Mouse (Mus musculus) limb, embryonic 14.5 days (tissue): Measurements from ENCODE around the gene 3110082J24Rik. TPM values are rescaled to one million over a fixed set of nuclear protein-coding genes. Genes with fewer than 3 reads are reported as not detected.
A peak's percentile ranks its signal among the peaks of the same experiment; 100 is the strongest.

Source experiments
- ATAC-seq: fragments of 200-750 bp; cut with Nextera tagmentation; 2 replicates; pipeline ENCODE4 v1.8.0; 2017; ENCODE audit warnings: low read depth, moderate number of reproducible peaks, moderate TSS enrichment; ENCODE audit not compliant: low FRiP score
- DNase-seq: peaks from one replicate; pipeline ENCODE4 v3.0.0-alpha.2; 2015; ENCODE audit warnings: low spot score
- H3K27ac ChIP-seq: fragments of 300-500 bp; sonication (generic); replicated peaks from 2 replicates; pipeline ENCODE4 v1.5.1; 2014; ENCODE audit warnings: low read depth, mild to moderate bottlenecking, low read length, moderate library complexity, mixed read lengths
- H3K27me3 ChIP-seq: fragments of 300-500 bp; sonication (generic); 2 replicates; pipeline ENCODE4 v1.6.1; 2014; ENCODE audit warnings: low read length, mixed read lengths; ENCODE audit not compliant: control insufficient read depth, insufficient read depth
- H3K36me3 ChIP-seq: fragments of 300-500 bp; sonication (generic); 2 replicates; pipeline ENCODE4 v1.6.1; 2014; ENCODE audit warnings: mild to moderate bottlenecking, low read length, moderate library complexity, mixed read lengths; ENCODE audit not compliant: control insufficient read depth, insufficient read depth
- H3K4me1 ChIP-seq: fragments of 300-500 bp; sonication (generic); 2 replicates; pipeline ENCODE4 v1.6.1; 2014; ENCODE audit warnings: antibody characterized with exemption, low read length, mixed read lengths; ENCODE audit not compliant: control insufficient read depth, insufficient read depth
- H3K4me2 ChIP-seq: fragments of 300-500 bp; sonication (generic); replicated peaks from 2 replicates; pipeline ENCODE4 v1.6.1; 2014; ENCODE audit warnings: low read depth, mild to moderate bottlenecking, low read length, moderate library complexity; ENCODE audit not compliant: severe bottlenecking
- H3K4me3 ChIP-seq: fragments of 300-500 bp; sonication (generic); replicated peaks from 2 replicates; pipeline ENCODE4 v1.5.1; 2014; ENCODE audit warnings: low read length
- H3K9ac ChIP-seq: fragments of 300-500 bp; sonication (generic); 2 replicates; pipeline ENCODE4 v1.6.1; 2014; ENCODE audit warnings: mild to moderate bottlenecking, low read depth, low read length, moderate library complexity; ENCODE audit not compliant: severe bottlenecking
- H3K9me3 ChIP-seq: fragments of 300-500 bp; sonication (generic); 2 replicates; pipeline ENCODE4 v1.6.1; 2016; ENCODE audit warnings: low read length; ENCODE audit not compliant: control insufficient read depth
- POLR2A ChIP-seq: fragments of 200-500 bp; IDR thresholded peaks from 2 replicates; pipeline ENCODE4 v1.8.0; 2012; ENCODE audit warnings: inconsistent platforms, mild to moderate bottlenecking, moderate library complexity, borderline replicate concordance; ENCODE audit not compliant: insufficient read depth, insufficient read length; ENCODE audit errors: extremely low read depth
- WGBS: fragments of 180-500 bp; shearing (Covaris S2); extraction: QIAGEN DNeasy Blood & Tissue Kit; methylation state at CpG from one replicate; pipeline ENCODE4 v1.1.7; 2014; 5-methylcytosine and 5-hydroxymethylcytosine counted together
- polyA plus RNA-seq, 2 experiments: library from polyadenylated mRNA; depleted of rRNA in 1 of 2; stranded (reverse) in 1 of 2; unstranded in 1 of 2; fragments of >200 nt; fragmentation: Nextera tagmentation in 1 of 2; extraction: Ambion mirVana in 1 of 2; gene quantifications; 2 replicates each; pipeline versions ENCODE4 v1.2.1 to v1.2.3; 2012 to 2014

Gene 3110082J24Rik
- not detected in 2 replicates for polyA plus RNA-seq (2012; rRNA removed)
- not detected in 2 replicates for polyA plus RNA-seq (2014; fragmentation: Nextera tagmentation; extraction: Ambion mirVana)

DNA sequence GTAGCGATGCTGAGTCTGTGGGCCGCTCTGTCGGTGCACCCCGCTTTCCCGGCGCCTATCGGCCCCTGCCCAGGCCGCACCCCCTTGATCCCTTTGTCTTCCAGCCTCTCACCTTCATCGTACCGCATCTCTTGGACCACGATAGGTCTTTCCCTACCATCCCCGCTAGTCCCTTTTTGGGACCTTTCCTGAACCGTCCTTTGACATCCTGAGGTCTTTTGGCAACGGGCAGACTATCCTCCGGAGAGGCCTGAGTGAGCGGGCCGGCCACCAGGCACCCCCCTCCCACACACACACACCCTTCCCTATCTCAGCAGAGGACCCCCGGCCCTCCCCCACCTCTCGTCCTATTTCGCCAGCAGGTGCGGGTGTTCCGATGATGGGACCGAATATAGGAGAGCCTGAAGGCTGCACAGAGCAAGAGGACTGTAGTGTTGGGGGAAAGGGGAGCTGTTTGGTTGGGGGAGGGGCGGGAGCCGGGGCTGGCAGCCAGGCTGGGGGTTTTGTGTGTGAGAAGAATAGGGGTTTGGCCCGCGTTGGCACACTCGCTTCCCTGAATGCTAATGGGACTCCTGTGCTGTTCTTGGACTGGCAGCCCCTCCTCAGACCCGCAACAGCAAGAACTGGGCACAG, at the start of gene 3110082J24Rik:
TSS of gene 3110082J24Rik (minus strand) at position 419 of the 633 bp plus-strand sequence.
- no peak for TF ChIP-seq POLR2A
- ATAC-seq (no peak), DNase-seq (no peak)
- H3K27ac ChIP-seq: no peak within 1 kb of the TSS
- no peaks in the 10 kb centered on the region for H3K36me3 ChIP-seq
- WGBS: 1% methylated on average over 29 of the region's 29 CpGs
- peak within 1 kb of the TSS; percentile 55 for H3K9ac ChIP-seq
- peaks cover 10% of the 10 kb centered on the region for H3K4me1 ChIP-seq
- H3K9me3 ChIP-seq: no peaks in the 10 kb centered on the region; the same call in 1 of the 2 replicates
- H3K4me3 ChIP-seq: peak within 1 kb of the TSS; percentile 52
- peaks cover 54% of the 10 kb centered on the region for H3K27me3 ChIP-seq
- peak within 1 kb of the TSS; percentile 94 for H3K4me2 ChIP-seq

DNA sequence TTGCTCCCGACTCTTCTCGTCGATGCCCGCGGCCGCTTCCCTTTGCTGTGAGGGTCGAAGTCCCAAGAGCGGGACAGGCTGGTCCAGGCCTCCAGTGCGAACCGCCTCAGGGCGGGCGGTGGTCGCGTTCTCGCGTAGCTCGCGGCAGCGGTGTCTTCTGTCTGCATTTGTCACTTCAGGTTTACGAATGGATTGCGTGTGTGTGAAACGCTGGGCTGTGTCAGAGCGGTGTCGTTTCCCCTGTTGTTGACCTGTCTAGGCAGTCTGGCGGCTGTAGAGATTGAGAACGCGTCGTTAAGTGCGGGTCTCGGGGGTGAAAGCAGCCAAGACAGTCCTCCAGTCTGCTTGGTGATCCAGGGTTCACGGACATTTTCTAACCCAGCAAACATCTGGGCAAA, 49.5 kb upstream of the 3110082J24Rik start:
- H3K36me3 ChIP-seq: 0 out of 2 replicates have a peak, but pooled peaks cover 6% of the 10 kb centered on the region
- H3K4me2 ChIP-seq: peak overlapping the region; percentile 78
- peak overlapping the region; percentile 90 for H3K27ac ChIP-seq
- H3K9ac ChIP-seq: peak overlapping the region; percentile 70
- under 1% methylated on average over 28 of the region's 31 CpGs for WGBS
- H3K4me3 ChIP-seq: peak overlapping the region; percentile 67
- H3K9me3 ChIP-seq: no peaks in the 10 kb centered on the region
- H3K4me1 ChIP-seq: peaks cover 12% of the 10 kb centered on the region
- H3K27me3 ChIP-seq: no peaks in the 10 kb centered on the region
- DNase-seq (peak; percentile 9), ATAC-seq (peak; percentile 47)
- TF ChIP-seq POLR2A: no peak

- peak; percentile 73; the same call in 1 of the 2 replicates for TF ChIP-seq POLR2A
- H3K9me3 ChIP-seq: no peaks in the 10 kb centered on the region
- DNase-seq (peak; percentile 87), ATAC-seq (peak; percentile 93)
- H3K27ac ChIP-seq: peak within 1 kb of the TSS; percentile 90
- peak within 1 kb of the TSS; percentile 67 for H3K4me3 ChIP-seq
- H3K36me3 ChIP-seq: 0 out of 2 replicates have a peak, but pooled peaks cover 5% of the 10 kb centered on the region
- H3K4me2 ChIP-seq: peak within 1 kb of the TSS; percentile 78
- no peaks in the 10 kb centered on the region for H3K27me3 ChIP-seq
- under 1% methylated on average over 30 of the region's 53 CpGs for WGBS
- peaks cover 12% of the 10 kb centered on the region for H3K4me1 ChIP-seq
- peak within 1 kb of the TSS; percentile 70 for H3K9ac ChIP-seq
Observed at GRCm38 (mm10) chr5:30154474-30155394, 48.8 kb upstream of the 3110082J24Rik start, which contains the start of the genes Hadha and Hadhb. TSS of gene Hadha (minus strand) at chr5:30155162. TSS of gene Hadhb (plus strand) at chr5:30155248.

DNA sequence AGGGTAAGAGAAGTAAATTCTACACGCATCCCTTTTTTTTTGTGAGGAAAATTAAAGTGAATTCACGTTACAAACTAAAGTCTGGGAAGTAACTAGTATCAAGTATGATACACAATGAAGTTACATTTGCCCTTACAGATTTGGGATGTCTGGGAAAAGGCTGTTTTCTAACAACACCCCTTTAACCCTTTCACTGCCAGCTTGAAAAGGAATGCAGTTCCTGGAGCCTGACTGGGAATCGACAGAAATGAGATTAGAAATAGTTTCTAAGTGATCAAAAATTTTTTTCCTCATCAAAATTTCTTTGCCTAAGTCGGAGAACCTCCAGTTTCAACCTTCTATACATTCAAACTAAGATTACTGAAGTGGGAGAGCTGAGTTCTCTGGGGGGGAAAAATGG, 48.1 kb upstream of the 3110082J24Rik start:
- Histone ChIP-seq H3K4me2 (peak overlapping the region; percentile 78), H3K9ac (peak overlapping the region; percentile 70), H3K4me1 (peaks cover 12% of the 10 kb centered on the region), H3K27me3 (no peaks in the 10 kb centered on the region), H3K9me3 (no peaks in the 10 kb centered on the region), H3K36me3 (0 out of 2 replicates have a peak, but pooled peaks cover 2% of the 10 kb centered on the region), H3K4me3 (peak overlapping the region; percentile 67), H3K27ac (no peak overlapping the region)
- no peak for TF ChIP-seq POLR2A
- WGBS: 20% methylated on average over 4 of the region's 4 CpGs
- no peak for ATAC-seq
- peak; percentile 47 for DNase-seq

DNA sequence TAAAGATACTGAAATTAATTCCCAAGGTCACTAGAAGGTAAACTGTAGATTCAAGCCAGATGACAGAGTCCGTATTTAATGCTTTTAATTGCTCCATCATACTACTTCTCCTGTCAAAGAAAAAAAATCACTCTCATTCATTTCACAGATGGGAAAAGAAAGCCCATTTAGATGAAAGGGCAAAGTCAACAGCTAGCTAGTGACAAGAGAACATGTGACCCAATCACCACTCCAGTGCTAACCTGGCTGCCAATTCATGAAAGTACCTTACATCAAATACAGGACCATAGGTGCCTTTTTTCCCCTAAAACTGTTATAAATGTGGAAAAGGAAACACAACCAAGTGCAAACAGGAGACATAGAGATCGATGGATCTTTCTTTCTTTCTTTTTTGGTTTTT, 47.3 kb upstream of the 3110082J24Rik start:
- no peak overlapping the region for H3K4me2 ChIP-seq
- H3K4me1 ChIP-seq: peaks cover 12% of the 10 kb centered on the region
- WGBS: 84% methylated on average over 2 of the region's 2 CpGs
- H3K4me3 ChIP-seq: no peak overlapping the region
- ATAC-seq (no peak), DNase-seq (no peak)
- TF ChIP-seq POLR2A: no peak
- peaks cover 2% of the 10 kb centered on the region; the same call in 1 of the 2 replicates for H3K36me3 ChIP-seq
- H3K27me3 ChIP-seq: no peaks in the 10 kb centered on the region
- no peak overlapping the region for H3K27ac ChIP-seq
- H3K9ac ChIP-seq: no peak overlapping the region
- no peaks in the 10 kb centered on the region for H3K9me3 ChIP-seq
